Mouse (Mus musculus): Measurements from ENCODE around the gene Rab1a.
A peak's percentile ranks its signal among the peaks of the same experiment; 100 is the strongest.

Rab1a gene

DNA sequence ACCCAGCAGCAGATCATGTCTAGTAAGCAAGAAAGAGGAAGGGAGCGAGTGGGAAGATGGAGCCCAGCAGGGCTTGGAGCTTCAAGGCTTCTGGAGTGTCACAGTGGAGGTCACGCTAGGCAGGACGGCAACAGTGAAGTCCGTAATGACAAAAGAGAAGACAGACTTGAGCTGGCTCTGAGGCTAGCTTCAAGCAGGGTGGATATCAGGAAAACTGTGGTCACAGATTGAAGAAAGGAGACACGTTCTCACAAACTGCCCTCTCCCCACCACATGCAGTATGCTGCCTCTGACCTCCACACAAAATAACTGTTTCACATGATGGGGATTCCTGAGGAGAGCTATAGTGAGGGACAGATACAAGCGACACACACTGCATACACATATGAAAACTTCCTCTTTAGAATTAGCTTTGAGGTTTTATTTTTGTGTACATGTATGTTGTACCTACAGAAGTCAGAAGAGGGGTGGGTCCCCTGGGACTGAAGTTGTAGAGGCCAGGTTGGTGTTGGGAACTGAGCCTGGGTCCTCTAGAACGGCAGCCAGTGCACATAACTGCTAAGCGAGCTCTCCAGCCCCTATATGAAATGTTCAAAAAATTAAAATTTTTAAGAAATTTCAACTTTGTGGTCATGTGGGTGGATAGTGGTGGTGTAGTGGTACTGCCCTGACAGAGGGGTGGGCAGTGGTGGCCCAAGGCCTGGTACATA is 46.1 kb downstream of the Rab1a start:
- DNase-seq (ENCODE audit: low read depth, low spot score) = no peak

- no peak for DNase-seq (ENCODE audit: low read depth, low spot score)
Observed at GRCm38 (mm10) chr11:20248277-20248676, 47.0 kb downstream of the Rab1a start.

DNA sequence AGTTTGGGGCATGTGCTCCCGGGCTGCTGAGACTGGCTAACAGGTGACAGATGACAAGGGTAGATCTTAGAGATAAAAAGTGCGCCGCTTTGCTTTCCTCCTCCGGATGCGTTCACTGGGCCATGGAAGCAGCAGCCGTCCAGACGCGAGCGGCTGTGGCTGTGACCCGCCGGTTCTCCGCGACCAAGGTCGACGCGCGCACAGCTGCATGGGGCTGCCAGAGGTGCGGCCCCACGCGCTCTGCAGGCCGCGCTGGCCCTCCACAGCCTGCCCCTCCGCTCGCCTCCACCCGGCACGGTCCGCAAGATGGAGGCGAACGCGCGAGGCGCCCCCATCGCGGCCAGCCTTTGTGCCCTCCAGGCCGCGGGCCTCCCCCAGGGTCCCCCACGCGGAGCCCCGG is 47.6 kb downstream of the Rab1a start:
- no peak for DNase-seq (ENCODE audit: low read depth, low spot score)

GRCm38 (mm10) chr11:20249296-20250110 is 48.3 kb downstream of the Rab1a start, which contains the start of gene Cep68:
Cep68 (minus strand) TSS chr11:20249429.
- DNase-seq (ENCODE audit: low read depth, low spot score) = peak; percentile 87

- no peak for DNase-seq (ENCODE audit: low read depth, low spot score)
Observed at GRCm38 (mm10) chr11:20250476-20251178, 49.4 kb downstream of the Rab1a start.

DNA sequence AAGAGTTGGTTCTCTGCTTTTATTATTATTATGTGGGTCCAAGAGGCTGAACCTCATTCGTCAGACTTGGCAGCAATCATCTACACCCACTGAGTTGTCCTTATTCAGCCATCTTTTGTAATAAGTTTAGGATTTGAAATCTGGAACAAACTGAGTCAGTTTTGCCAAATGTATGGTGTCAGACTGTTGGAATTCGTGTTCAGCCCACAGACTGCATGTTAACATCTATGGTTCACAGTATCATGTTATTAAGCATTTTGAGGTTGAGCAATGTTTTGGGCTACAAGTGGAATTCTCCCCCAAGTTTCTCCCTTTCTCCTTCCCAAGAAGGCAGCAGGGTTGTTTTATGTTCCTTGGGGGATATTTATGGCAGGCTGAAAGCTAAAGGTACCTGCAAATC is 51.9 kb downstream of the Rab1a start:
- DNase-seq (ENCODE audit: low read depth, low spot score) = no peak

GRCm38 (mm10) chr11:20254791-20255190 is 53.6 kb downstream of the Rab1a start:
- DNase-seq (ENCODE audit: low read depth, low spot score) = no peak

DNA sequence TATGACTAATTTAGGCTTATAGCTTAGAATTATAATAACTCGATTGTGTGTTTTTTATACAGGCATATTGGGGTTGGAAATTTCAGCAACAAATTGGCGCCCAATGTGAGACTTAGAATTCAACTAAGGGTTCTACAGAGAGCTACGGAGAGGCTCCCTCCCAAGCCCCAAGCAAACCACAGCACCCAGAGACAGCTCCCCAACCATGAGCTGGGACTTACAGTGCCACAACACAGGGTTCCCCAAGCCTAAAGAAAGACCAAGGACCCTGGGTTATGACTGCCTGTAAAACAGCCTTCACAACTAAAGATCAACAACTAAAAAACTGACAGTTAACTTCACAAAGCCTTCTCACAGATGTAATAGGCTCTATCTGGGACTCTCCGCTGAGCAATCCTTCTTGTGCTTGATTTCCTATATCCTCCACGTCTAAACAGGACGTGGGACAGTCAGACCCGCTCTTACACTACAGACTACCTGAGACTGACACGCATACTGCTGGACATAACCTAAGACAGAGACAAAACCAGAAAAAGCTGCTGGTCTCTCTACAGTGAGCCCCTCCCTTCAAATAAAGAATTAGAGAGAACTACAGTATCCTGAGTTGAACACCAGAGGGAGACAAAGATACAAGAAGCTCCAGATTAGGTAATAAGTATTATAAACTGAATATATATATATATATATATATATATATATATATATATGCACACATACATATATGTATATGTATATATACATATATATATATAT is 61.6 kb downstream of the Rab1a start:
- no peak for DNase-seq (ENCODE audit: low read depth, low spot score)

- no peak for DNase-seq (ENCODE audit: low read depth, low spot score)
Observed at GRCm38 (mm10) chr11:20269885-20270284, 68.7 kb downstream of the Rab1a start.

GRCm38 (mm10) chr11:20275974-20276373 is 74.7 kb downstream of the Rab1a start:
- no peak for DNase-seq (ENCODE audit: low read depth, low spot score)

Data from c-Kit-negative CD71-positive TER-119-positive erythroid progenitor cells, embryonic 14.5 days (primary cell).